Mouse (Mus musculus) ES-E14 (cell line): ENCODE measurements at regions not wholly inside any gene's neighbourhood (a gene's known extent, or its start where the extent isn't known, plus 50 kb on each side); places are given as distances from the start of the nearest gene placed in this dataset.

Experiments used
- HCFC1 ChIP-seq: IDR thresholded peaks from 2 replicates; pipeline ENCODE4 v1.6.1; 2012; ENCODE audit warnings: low read length, inconsistent platforms, borderline replicate concordance; ENCODE audit not compliant: insufficient read depth
- ZC3H11A ChIP-seq: IDR thresholded peaks from 2 replicates; pipeline ENCODE4 v1.6.1; 2012; ENCODE audit warnings: low read depth, mild to moderate bottlenecking, inconsistent platforms, low read length, borderline replicate concordance

DNA sequence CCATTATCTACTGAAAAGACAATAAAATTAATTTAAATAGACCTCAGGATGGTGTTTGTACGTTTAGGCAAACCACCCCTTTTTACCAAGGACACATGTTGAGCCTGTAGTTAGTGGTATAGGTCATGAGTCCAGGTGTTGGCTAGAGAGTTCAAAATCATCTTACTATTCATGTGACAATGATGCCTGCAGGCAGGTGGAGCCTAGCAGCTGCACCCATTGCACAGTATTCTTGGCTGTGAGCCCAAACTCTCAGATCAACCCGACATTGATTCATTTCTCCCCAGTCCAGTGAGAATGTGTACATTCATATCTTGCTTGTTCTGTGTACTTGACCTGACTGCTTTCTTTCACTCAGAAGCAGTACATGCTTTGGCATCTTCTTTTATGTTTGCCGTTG lies 1677.4 kb upstream of the Gm7489 start:
- TF ChIP-seq HCFC1 (no peak), ZC3H11A (no peak)
